Mouse (Mus musculus) small intestine, adult 2 months (tissue): ENCODE data around the gene Pcyt1b. TPM values are rescaled to one million over a fixed set of nuclear protein-coding genes. Genes with fewer than 3 reads are reported as not detected.

Source experiments
- H3K27ac ChIP-seq: fragments of 200-500 bp; 2 replicates; pipeline ENCODE4 v1.5.1; 2012; ENCODE audit warnings: low read depth, low read length, control low read depth, inconsistent platforms; ENCODE audit not compliant: insufficient read depth
- H3K27me3 ChIP-seq: fragments of 200-500 bp; 2 replicates; pipeline ENCODE4 v1.6.1; 2012; ENCODE audit warnings: mild to moderate bottlenecking, moderate library complexity, low read length, inconsistent platforms; ENCODE audit not compliant: control insufficient read depth, insufficient read depth
- H3K36me3 ChIP-seq: fragments of 200-500 bp; 2 replicates; pipeline ENCODE4 v1.6.1; 2012; ENCODE audit warnings: mild to moderate bottlenecking, low read length, control low read depth, inconsistent platforms; ENCODE audit not compliant: control insufficient read depth, insufficient read depth
- H3K4me1 ChIP-seq: fragments of 200-500 bp; 2 replicates; pipeline ENCODE4 v1.6.1; 2012; ENCODE audit warnings: low read length, inconsistent platforms, mixed read lengths; ENCODE audit not compliant: control insufficient read depth, insufficient read depth, insufficient read length
- H3K4me3 ChIP-seq: fragments of 200-500 bp; 2 replicates; pipeline ENCODE4 v1.5.1; 2012; ENCODE audit warnings: low read depth, mild to moderate bottlenecking, control low read depth, inconsistent platforms, low read length, moderate library complexity
- CTCF ChIP-seq: fragments of 200-500 bp; IDR thresholded peaks from 2 replicates; pipeline ENCODE4 v1.5.1; 2012; ENCODE audit warnings: low read depth, mild to moderate bottlenecking, control low read depth, inconsistent platforms, low read length, moderate library complexity, mixed read lengths; ENCODE audit not compliant: insufficient replicate concordance, insufficient read length; ENCODE audit errors: extremely low read depth
- POLR2A ChIP-seq: fragments of 200-500 bp; IDR thresholded peaks from 2 replicates; pipeline ENCODE4 v1.6.1; 2012; ENCODE audit warnings: low read depth, mild to moderate bottlenecking, control low read depth, inconsistent platforms, low read length, moderate library complexity
- WGBS: fragments of 180-500 bp; shearing (Covaris S2); methylation state at CpG from one replicate; pipeline ENCODE4 v1.1.7; 2018; 5-methylcytosine and 5-hydroxymethylcytosine counted together
- polyA plus RNA-seq: library from polyadenylated mRNA; depleted of rRNA; stranded (reverse); fragments of >200 nt; gene quantifications from 2 replicates; pipeline ENCODE4 v1.2.3, GENCODE M21; 2012

Pcyt1b gene
- polyA plus RNA-seq, 1 experiment = 0.05 TPM

- Histone ChIP-seq H3K4me1 (no peaks in the 10 kb centered on the region), H3K27me3 (no peaks in the 10 kb centered on the region), H3K36me3 (no peaks in the 10 kb centered on the region), H3K4me3 (no peak overlapping the region), H3K27ac (no peak overlapping the region)
- no peak for TF ChIP-seq CTCF
- 48% methylated on average over 6 of the region's 6 CpGs for WGBS
Observed at GRCm38 (mm10) chrX:93732975-93733748, 78.5 kb downstream of the Pcyt1b start.

DNA sequence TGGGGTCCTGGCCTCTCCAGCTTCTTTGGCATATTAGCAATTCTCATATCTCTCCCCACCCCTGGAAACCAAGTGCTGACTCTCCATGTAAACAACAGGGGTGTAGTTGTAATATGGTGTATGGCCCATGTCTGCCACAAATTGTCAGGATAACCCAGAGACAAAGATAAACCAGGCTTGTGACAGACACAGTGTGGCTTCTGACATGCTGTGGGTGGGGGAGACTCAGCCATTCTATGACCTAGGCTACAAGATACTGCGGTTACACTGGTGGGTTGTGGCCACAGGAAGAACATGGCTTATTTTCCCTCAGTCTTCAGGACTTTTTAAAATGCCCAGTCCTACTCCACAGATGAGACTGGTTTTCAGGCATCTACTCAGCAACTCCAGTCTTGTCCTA, 94.5 kb downstream of the Pcyt1b start:
- TF ChIP-seq CTCF (no peak), POLR2A (no peak)
- H3K4me3 ChIP-seq = no peak overlapping the region
- H3K27ac ChIP-seq = no peak overlapping the region
- no peaks in the 10 kb centered on the region for H3K4me1 ChIP-seq
- no peaks in the 10 kb centered on the region for H3K36me3 ChIP-seq
- 93% methylated on average over 1 of the region's 1 CpGs for WGBS
- no peaks in the 10 kb centered on the region for H3K27me3 ChIP-seq

DNA sequence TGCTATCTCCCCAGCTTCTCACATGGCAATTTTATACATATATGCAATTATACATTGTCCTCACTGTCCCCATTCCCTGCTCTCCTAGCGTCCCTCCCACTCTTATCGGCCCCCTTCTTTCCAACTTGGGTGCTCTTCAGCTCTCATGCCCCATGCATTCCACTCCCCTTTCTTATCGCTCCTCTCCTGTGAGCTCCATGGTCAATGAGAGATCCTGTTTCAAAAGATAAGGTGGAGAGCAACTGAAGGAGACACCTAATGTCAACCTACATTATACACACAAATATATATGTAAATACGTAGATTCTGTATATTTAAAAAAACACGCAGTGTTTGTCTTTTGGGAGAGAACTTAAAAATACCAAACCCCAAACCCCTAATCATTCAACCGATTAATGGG, 95.9 kb downstream of the Pcyt1b start:
- H3K27me3 ChIP-seq = no peaks in the 10 kb centered on the region
- no peak overlapping the region for H3K27ac ChIP-seq
- no peaks in the 10 kb centered on the region for H3K36me3 ChIP-seq
- no peak overlapping the region for H3K4me3 ChIP-seq
- no peak for TF ChIP-seq CTCF
- TF ChIP-seq POLR2A = no peak
- WGBS = 92% methylated on average over 6 of the region's 6 CpGs
- peaks cover 4% of the 10 kb centered on the region; the same call in 1 of the 2 replicates for H3K4me1 ChIP-seq

GRCm38 (mm10) chrX:93755210-93755842, 100.7 kb downstream of the Pcyt1b start:
- no peaks in the 10 kb centered on the region for H3K27me3 ChIP-seq
- H3K4me3 ChIP-seq = no peak overlapping the region
- H3K27ac ChIP-seq = no peak overlapping the region
- no peaks in the 10 kb centered on the region for H3K36me3 ChIP-seq
- H3K4me1 ChIP-seq = peaks cover 4% of the 10 kb centered on the region; the same call in 1 of the 2 replicates
- 47% methylated on average over 11 of the region's 11 CpGs for WGBS
- TF ChIP-seq POLR2A = no peak
- no peak for TF ChIP-seq CTCF

GRCm38 (mm10) chrX:93756867-93757455, 102.3 kb downstream of the Pcyt1b start:
- TF ChIP-seq POLR2A (no peak), CTCF (no peak)
- no peak overlapping the region for H3K27ac ChIP-seq
- no peaks in the 10 kb centered on the region for H3K36me3 ChIP-seq
- 27% methylated on average over 7 of the region's 7 CpGs for WGBS
- no peaks in the 10 kb centered on the region for H3K27me3 ChIP-seq
- no peak overlapping the region for H3K4me3 ChIP-seq
- H3K4me1 ChIP-seq = peaks cover 4% of the 10 kb centered on the region; the same call in 1 of the 2 replicates

DNA sequence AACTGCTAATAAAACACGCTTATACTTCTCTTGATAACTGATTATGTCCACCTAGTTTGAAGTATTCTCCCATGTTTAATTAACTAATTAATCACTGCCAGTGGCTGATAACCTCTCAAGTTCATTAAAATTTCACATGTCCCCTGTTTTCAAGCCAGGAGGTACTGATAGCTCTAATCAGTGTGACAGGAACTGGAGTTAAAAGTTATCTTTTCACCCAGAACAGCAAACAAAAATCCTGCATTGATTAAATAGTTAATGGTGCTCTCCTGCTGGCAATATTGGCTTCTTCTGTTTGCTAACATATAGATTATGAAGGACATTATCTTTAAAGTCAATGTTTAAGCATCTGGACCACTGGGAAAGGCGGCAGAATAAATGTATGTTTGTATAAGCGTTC, 106.1 kb downstream of the Pcyt1b start:
- Histone ChIP-seq H3K4me1 (no peaks in the 10 kb centered on the region), H3K27ac (no peak overlapping the region), H3K4me3 (no peak overlapping the region), H3K36me3 (no peaks in the 10 kb centered on the region), H3K27me3 (no peaks in the 10 kb centered on the region)
- 48% methylated on average over 3 of the region's 3 CpGs for WGBS
- TF ChIP-seq POLR2A (no peak), CTCF (no peak)

DNA sequence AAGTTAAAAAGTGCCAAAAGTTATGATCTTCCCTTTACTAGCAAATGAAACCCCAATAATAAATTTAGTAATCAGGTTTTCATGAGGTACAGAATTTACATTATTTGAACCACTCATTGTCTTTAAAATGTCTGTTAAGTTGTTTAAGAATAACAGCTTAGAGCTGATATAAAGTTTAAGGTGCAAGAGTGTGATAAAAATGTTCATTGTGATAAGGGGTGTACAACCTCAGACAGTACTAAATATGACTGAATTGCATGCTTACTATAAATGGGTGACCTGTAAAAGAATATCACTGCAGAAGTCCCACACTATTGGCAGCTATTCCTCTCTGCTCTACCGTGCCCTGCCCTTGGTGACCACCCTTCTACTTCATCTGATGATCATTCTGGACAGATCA, 134.9 kb downstream of the Pcyt1b start:
- no peaks in the 10 kb centered on the region for H3K4me1 ChIP-seq

More for the DNA sequence above, 134.9 kb downstream of the Pcyt1b start:
- Histone ChIP-seq H3K27me3 (no peaks in the 10 kb centered on the region), H3K27ac (no peak overlapping the region), H3K36me3 (no peaks in the 10 kb centered on the region), H3K4me3 (no peak overlapping the region)
- WGBS = 92% methylated on average over 1 of the region's 1 CpGs
- no peak for TF ChIP-seq POLR2A
- no peak for TF ChIP-seq CTCF
